Mouse (Mus musculus): ENCODE data around the gene Ssr2.

- no peak for TF ChIP-seq CTCF (IDR thresholded peaks at IDR 0.05)
- TF ChIP-seq EP300 (IDR thresholded peaks at IDR 0.05): no peak
Measured at GRCm38 (mm10) chr3:88544955-88545591, 30.6 kb upstream of the Ssr2 start.

Measured in lung, postnatal 0 days (tissue).